Mouse (Mus musculus): Measurements from ENCODE around the gene Scp2.
A peak's percentile ranks its signal among the peaks of the same experiment; 100 is the strongest.
"Not testable (repeated sequence)": the region's sequence is repeated elsewhere in the genome, so short reads cannot be mapped to it uniquely, and the experiment has no call there.

Gene Scp2

GRCm38 (mm10) chr4:108144880-108145279, at the start of gene Scp2:
Gene Scp2 (minus strand): TSS chr4:108144998.
- no peak for DNase-seq (ENCODE audit: low spot score in 2 of 2)

- DNase-seq (ENCODE audit: low spot score in 2 of 2): no peak
Observed at GRCm38 (mm10) chr4:108192821-108193323, 48.1 kb upstream of the Scp2 start.

- DNase-seq (ENCODE audit: low spot score in 2 of 2): no peak
Observed at GRCm38 (mm10) chr4:108182278-108182677, 37.5 kb upstream of the Scp2 start.

GRCm38 (mm10) chr4:108168056-108168455, 23.3 kb upstream of the Scp2 start:
- DNase-seq (ENCODE audit: low spot score in 2 of 2): no peak

- DNase-seq (ENCODE audit: low spot score in 2 of 2): no peak
Observed at GRCm38 (mm10) chr4:108166874-108167273, 22.1 kb upstream of the Scp2 start.

GRCm38 (mm10) chr4:108165152-108165895, 20.5 kb upstream of the Scp2 start, which contains the start of gene Echdc2:
Gene Echdc2 (plus strand): TSS chr4:108165437.
- no peak for DNase-seq (ENCODE audit: low spot score in 2 of 2)

- no peak for DNase-seq (ENCODE audit: low spot score in 2 of 2)
Observed at GRCm38 (mm10) chr4:108163291-108163690, 18.5 kb upstream of the Scp2 start.

- DNase-seq (ENCODE audit: low spot score in 2 of 2): no peak
Observed at GRCm38 (mm10) chr4:108161936-108162335, 17.1 kb upstream of the Scp2 start.

- not testable (repeated sequence) for DNase-seq (ENCODE audit: low spot score in 2 of 2)
Observed at GRCm38 (mm10) chr4:108155141-108155540, 10.3 kb upstream of the Scp2 start.

- DNase-seq (ENCODE audit: low spot score in 2 of 2): not testable (repeated sequence)
Observed at GRCm38 (mm10) chr4:108145554-108145953, 756 bp upstream of the Scp2 start.

GRCm38 (mm10) chr4:108143778-108144177, 1.0 kb downstream of the Scp2 start:
- DNase-seq (ENCODE audit: low spot score in 2 of 2): no peak

GRCm38 (mm10) chr4:108143178-108143577, 1.6 kb downstream of the Scp2 start:
- not testable (repeated sequence) for DNase-seq (ENCODE audit: low spot score in 2 of 2)

GRCm38 (mm10) chr4:108136938-108137337, 7.9 kb downstream of the Scp2 start:
- no peak for DNase-seq (ENCODE audit: low spot score in 2 of 2)

GRCm38 (mm10) chr4:108130452-108130851, 14.3 kb downstream of the Scp2 start:
- DNase-seq (ENCODE audit: low spot score in 2 of 2): no peak

- DNase-seq (ENCODE audit: low spot score in 2 of 2): no peak
Observed at GRCm38 (mm10) chr4:108128339-108128738, 16.5 kb downstream of the Scp2 start.

GRCm38 (mm10) chr4:108127516-108127915, 17.3 kb downstream of the Scp2 start:
- no peak for DNase-seq (ENCODE audit: low spot score in 2 of 2)

GRCm38 (mm10) chr4:108126260-108126659, 18.5 kb downstream of the Scp2 start:
- DNase-seq (ENCODE audit: low spot score in 2 of 2): no peak

- no peak for DNase-seq (ENCODE audit: low spot score in 2 of 2)
Observed at GRCm38 (mm10) chr4:108124104-108124503, 20.7 kb downstream of the Scp2 start.

- DNase-seq (ENCODE audit: low spot score in 2 of 2): peak; percentile 77 to 85
Observed at GRCm38 (mm10) chr4:108117924-108118876, 26.6 kb downstream of the Scp2 start.

- DNase-seq (ENCODE audit: low spot score in 2 of 2): no peak
Observed at GRCm38 (mm10) chr4:108117488-108117887, 27.3 kb downstream of the Scp2 start.

- DNase-seq (ENCODE audit: low spot score in 2 of 2): no peak
Observed at GRCm38 (mm10) chr4:108116466-108116865, 28.3 kb downstream of the Scp2 start.

GRCm38 (mm10) chr4:108110706-108111105, 34.1 kb downstream of the Scp2 start:
- DNase-seq (ENCODE audit: low spot score in 2 of 2): no peak

Measured in natural killer cell, adult 2 months (primary cell).